Mouse (Mus musculus) cerebellum, adult 9-10 months (tissue): Measurements from ENCODE around the gene Rhobtb1.
A peak's percentile ranks its signal among the peaks of the same experiment; 100 is the strongest.

ENCODE experiments used
- DNase-seq: peaks from one replicate; pipeline ENCODE4 v3.0.0; 2022

Rhobtb1 gene

GRCm38 (mm10) chr10:69165847-69166246, 14.6 kb downstream of the Rhobtb1 start:
- no peak for DNase-seq

GRCm38 (mm10) chr10:69166514-69166913, 15.3 kb downstream of the Rhobtb1 start:
- no peak for DNase-seq

- DNase-seq: no peak
These were observed 21.2 kb downstream of the Rhobtb1 start for GRCm38 (mm10) chr10:69172412-69172811.

- DNase-seq: no peak
These were observed 24.9 kb downstream of the Rhobtb1 start for GRCm38 (mm10) chr10:69176116-69176515.

GRCm38 (mm10) chr10:69179341-69179740, 28.1 kb downstream of the Rhobtb1 start:
- DNase-seq: no peak

- no peak for DNase-seq
These were observed 29.8 kb downstream of the Rhobtb1 start for GRCm38 (mm10) chr10:69180997-69181396.

- DNase-seq: no peak
These were observed 33.7 kb downstream of the Rhobtb1 start for GRCm38 (mm10) chr10:69184903-69185302.

GRCm38 (mm10) chr10:69185431-69185830, 34.2 kb downstream of the Rhobtb1 start:
- DNase-seq: no peak

- DNase-seq: peak; percentile 56
These were observed 35.0 kb downstream of the Rhobtb1 start for GRCm38 (mm10) chr10:69185894-69186893.

- no peak for DNase-seq
These were observed 36.7 kb downstream of the Rhobtb1 start for GRCm38 (mm10) chr10:69187773-69188443.

- no peak for DNase-seq
These were observed 39.4 kb downstream of the Rhobtb1 start for GRCm38 (mm10) chr10:69190434-69191160.

GRCm38 (mm10) chr10:69192266-69192665, 41.0 kb downstream of the Rhobtb1 start:
- DNase-seq: no peak

- DNase-seq: no peak
These were observed 42.5 kb downstream of the Rhobtb1 start for GRCm38 (mm10) chr10:69193721-69194120.

- no peak for DNase-seq
These were observed 53.6 kb downstream of the Rhobtb1 start for GRCm38 (mm10) chr10:69204677-69205400.

- DNase-seq: no peak
These were observed 54.8 kb downstream of the Rhobtb1 start for GRCm38 (mm10) chr10:69206081-69206480.

GRCm38 (mm10) chr10:69207481-69207880, 56.2 kb downstream of the Rhobtb1 start:
- no peak for DNase-seq

GRCm38 (mm10) chr10:69207981-69208630, 56.9 kb downstream of the Rhobtb1 start:
- DNase-seq: no peak

GRCm38 (mm10) chr10:69208705-69209104, 57.5 kb downstream of the Rhobtb1 start:
- DNase-seq: no peak

- DNase-seq: no peak
These were observed 58.8 kb downstream of the Rhobtb1 start for GRCm38 (mm10) chr10:69210006-69210405.

GRCm38 (mm10) chr10:69210659-69211058, 59.4 kb downstream of the Rhobtb1 start:
- no peak for DNase-seq

GRCm38 (mm10) chr10:69211560-69211959, 60.3 kb downstream of the Rhobtb1 start:
- no peak for DNase-seq

GRCm38 (mm10) chr10:69211976-69212375, 60.7 kb downstream of the Rhobtb1 start:
- DNase-seq: no peak
